Mouse (Mus musculus) heart, adult 2 months (tissue): ENCODE measurements around the gene Emc8.
A peak's percentile ranks its signal among the peaks of the same experiment; 100 is the strongest.

Experiments used
- CTCF ChIP-seq: fragments of 200-600 bp; IDR thresholded peaks from 2 replicates; pipeline ENCODE4 v1.8.1; 2022; ENCODE audit warnings: antibody characterized with exemption, mild to moderate bottlenecking, moderate library complexity
- EP300 ChIP-seq: fragments of 200-500 bp; IDR thresholded peaks from 2 replicates; pipeline ENCODE4 v1.6.1; 2011; ENCODE audit warnings: low read depth, low read length, control low read depth; ENCODE audit not compliant: insufficient read depth
- POLR2A ChIP-seq: fragments of 200-500 bp; IDR thresholded peaks from 2 replicates; pipeline ENCODE4 v1.6.1; 2011; ENCODE audit warnings: mild to moderate bottlenecking, low read depth, low read length, control low read depth; ENCODE audit not compliant: insufficient read depth

- TF ChIP-seq EP300, result no peak
- TF ChIP-seq POLR2A, result 0 out of 2 replicates have a peak, but pooled peaks have one; percentile 9
- no peak for TF ChIP-seq CTCF
These were observed 4.4 kb upstream of the Emc8 start for GRCm38 (mm10) chr8:120672626-120673229.
